Mouse (Mus musculus) duodenum, adult 2 months (tissue): ENCODE measurements around the gene Ikbkg. TPM values are rescaled to one million over a fixed set of nuclear protein-coding genes. Genes with fewer than 3 reads are reported as not detected.

ENCODE experiments used
- polyA plus RNA-seq: library from polyadenylated mRNA; depleted of rRNA; stranded (reverse); fragments of >200 nt; gene quantifications from 2 replicates; pipeline ENCODE4 v1.2.3, GENCODE M21; 2012; ENCODE audit warnings: low replicate concordance; rRNA removed

The Ikbkg gene
- 5.4 and 6.6 TPM in 2 replicates for polyA plus RNA-seq

GRCm38 (mm10) chrX:74392535-74393443 is at the start of gene Ikbkg, which contains the start of gene Fam3a:
Gene Ikbkg, plus strand, starts transcription at chrX:74393290.
Gene Fam3a, minus strand, starts transcription at chrX:74393272.

DNA sequence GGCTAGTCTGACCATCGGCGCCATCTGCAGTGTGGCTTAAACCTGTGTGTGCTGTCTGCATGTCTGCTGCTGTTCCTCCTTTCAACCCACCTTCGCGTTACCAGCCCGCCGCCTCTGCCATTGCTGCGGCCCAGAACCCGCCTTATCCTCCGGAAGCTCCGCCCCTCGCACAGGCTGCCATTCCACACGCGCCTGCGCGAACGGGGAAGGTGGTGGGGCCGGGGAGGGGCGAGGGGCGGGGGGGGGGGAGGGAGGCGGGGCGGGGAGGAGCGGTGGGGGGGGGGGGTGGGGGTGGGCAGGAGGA is 39.7 kb upstream of the Ikbkg start, which contains the start of gene Lage3:
Gene Lage3 (minus strand): TSS at position 152 of the 304 bp plus-strand sequence.

DNA sequence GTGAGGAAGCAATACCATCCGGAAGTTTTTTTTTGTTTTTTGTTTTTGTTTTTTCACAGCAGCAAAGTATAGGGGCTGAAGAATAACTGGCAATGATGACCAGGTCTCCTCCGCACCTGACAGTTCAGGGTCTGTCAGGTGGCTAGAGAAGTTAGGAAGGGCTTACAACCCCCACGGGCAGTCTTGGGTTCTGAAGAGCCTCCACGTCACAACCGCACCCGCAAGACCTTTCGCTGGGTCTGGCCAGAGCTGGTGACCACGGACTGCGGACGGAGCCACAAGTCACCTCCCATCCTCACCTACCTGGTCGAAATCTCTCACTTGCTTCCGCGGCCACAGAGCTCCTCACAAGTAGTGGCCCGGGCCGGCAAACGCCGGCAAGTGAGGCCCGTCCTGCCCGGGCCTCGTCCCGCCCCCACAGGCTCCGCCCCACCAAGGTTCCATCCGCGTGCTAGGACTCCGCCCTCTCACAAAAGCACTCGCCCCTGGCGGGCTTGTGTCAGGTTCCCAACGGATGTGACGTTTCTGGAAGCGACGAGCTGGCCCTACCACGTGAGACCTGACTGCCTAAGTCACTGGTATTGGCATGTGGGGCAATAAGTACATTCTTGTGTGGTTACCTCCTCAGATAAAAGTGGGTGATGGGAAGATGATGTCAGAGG is 20.1 kb upstream of the Ikbkg start, which contains the start of the genes Ubl4a and Slc10a3:
Gene Ubl4a (minus strand): TSS at position 331 of the 662 bp plus-strand sequence.
Gene Slc10a3 (minus strand): TSS at position 462 of the 662 bp plus-strand sequence.

DNA sequence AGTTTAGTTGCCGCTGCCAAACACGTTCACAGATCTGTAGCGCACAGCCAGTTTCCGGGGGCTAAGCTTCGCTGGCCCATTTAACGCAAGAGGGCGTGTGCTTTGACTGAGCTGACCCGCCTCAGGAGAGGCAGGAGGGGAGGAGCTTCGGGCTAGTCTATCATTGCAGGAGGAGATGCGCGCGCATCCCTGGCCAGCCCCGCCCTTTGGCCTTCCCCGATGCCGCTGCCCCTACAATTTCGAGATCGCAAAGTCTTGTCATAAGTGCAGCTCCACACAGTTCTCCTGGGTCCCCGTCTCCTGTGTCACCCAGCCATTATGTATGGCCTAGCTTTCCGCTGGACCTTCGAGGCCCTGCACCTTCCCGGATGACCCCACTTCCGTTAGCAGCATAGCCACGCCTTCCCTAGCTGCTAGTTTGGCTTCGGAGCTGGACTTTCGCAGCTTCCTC is 35.8 kb downstream of the Ikbkg start, which contains the start of gene G6pdx:
Gene G6pdx (minus strand): TSS at position 369 of the 451 bp plus-strand sequence.

DNA sequence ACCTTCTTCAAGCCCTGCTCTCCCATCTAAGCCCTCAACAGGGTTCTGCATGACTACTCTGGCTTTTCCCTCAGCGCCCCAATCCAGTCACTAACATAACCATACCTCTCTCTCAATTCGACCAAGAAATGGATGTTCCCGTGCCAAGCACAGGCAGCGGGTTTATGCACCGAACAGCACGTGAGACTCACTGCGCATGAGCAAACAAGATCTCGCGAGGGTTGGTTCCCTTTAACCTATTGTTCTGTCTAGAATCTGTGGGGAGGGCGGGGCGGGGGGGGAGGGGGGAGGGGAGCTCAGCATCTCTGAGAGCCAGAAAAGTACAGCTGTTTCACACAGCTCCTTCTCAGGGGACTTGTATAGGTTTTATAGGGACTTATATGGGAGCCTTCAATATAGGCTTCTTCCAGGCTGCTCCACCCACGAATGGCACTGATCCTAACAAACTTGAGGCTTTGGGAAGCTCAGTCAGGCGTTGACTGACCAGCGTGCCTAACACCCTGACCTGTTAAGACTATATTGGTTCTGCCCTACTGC is 88.3 kb downstream of the Ikbkg start, which contains the start of gene Gm6880:
Gene Gm6880 (minus strand): TSS at position 51 of the 537 bp plus-strand sequence.

Other genes with a start within 250 kb of the Ikbkg start
- not detected in 2 replicates for gene Tex28, start 225.5 kb upstream of the Ikbkg start, polyA plus RNA-seq
- not detected in 2 replicates for gene Tktl1, start 216.0 kb upstream of the Ikbkg start, polyA plus RNA-seq
- 252 and 315 TPM in 2 replicates for gene Flna, start 143.5 kb upstream of the Ikbkg start, polyA plus RNA-seq
- 32.5 and 51.7 TPM in 2 replicates for gene Emd, start 138.6 kb upstream of the Ikbkg start, polyA plus RNA-seq
- 597 and 840 TPM in 2 replicates for gene Rpl10, start 122.5 kb upstream of the Ikbkg start, polyA plus RNA-seq
- 68.3 and 76.5 TPM in 2 replicates for gene Taz, start 111.4 kb upstream of the Ikbkg start, polyA plus RNA-seq
- gene Dnase1l1, start 111.0 kb upstream of the Ikbkg start, polyA plus RNA-seq: 13.5 and 14.5 TPM in 2 replicates
- gene Atp6ap1, start 96.2 kb upstream of the Ikbkg start, polyA plus RNA-seq: 124 and 181 TPM in 2 replicates
- 40.2 and 70.9 TPM in 2 replicates for gene Gdi1, start 88.3 kb upstream of the Ikbkg start, polyA plus RNA-seq
- gene Fam50a, start 80.3 kb upstream of the Ikbkg start, polyA plus RNA-seq: 6.0 and 7.8 TPM in 2 replicates
- gene Plxna3, start 64.2 kb upstream of the Ikbkg start, polyA plus RNA-seq: 2.7 and 6.4 TPM in 2 replicates
- gene Lage3, start 39.7 kb upstream of the Ikbkg start, polyA plus RNA-seq: 16.5 and 24.4 TPM in 2 replicates
- gene Ubl4a, start 20.1 kb upstream of the Ikbkg start, polyA plus RNA-seq: 32.7 and 36.9 TPM in 2 replicates
- 11.5 and 11.9 TPM in 2 replicates for gene Slc10a3, start 19.9 kb upstream of the Ikbkg start, polyA plus RNA-seq
- 19.4 and 28.2 TPM in 2 replicates for gene Fam3a, start within 50 bp of the Ikbkg start, polyA plus RNA-seq
- 18.2 and 22.2 TPM in 2 replicates for gene G6pdx, start 35.9 kb downstream of the Ikbkg start, polyA plus RNA-seq
- not detected in 2 replicates for gene Gm6880, start 88.1 kb downstream of the Ikbkg start, polyA plus RNA-seq
- gene Olfr1326-ps1, start 181.6 kb downstream of the Ikbkg start, polyA plus RNA-seq: not detected in 2 replicates
- gene Olfr1325, start 199.4 kb downstream of the Ikbkg start, polyA plus RNA-seq: not detected in 2 replicates